Mouse (Mus musculus) kidney, adult 8-10 months (tissue): Measurements from ENCODE around the gene Adk.

ENCODE experiments used
- DNase-seq, 2 experiments: peaks; one replicate each; pipeline ENCODE4 v3.0.0; 2022

Adk gene

DNA sequence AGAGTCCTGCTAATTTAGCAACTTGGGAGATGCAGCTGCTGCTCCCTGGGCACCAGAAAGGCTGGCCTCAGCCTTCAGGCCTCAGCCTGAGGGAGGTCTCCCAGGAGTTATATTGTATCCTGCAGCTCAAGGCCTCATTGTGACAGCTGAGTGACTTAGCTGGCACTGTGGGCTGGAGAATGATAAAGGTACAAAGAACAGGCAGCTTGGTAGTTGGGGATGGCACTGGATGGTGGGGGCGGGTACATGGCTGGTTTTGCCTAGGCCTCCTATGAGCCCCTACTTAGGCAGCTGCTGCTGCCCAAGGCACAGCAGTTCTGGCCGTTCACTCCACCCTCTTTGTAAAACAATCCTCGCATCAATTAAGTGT lies 436.7 kb downstream of the Adk start:
- no peak for DNase-seq

DNA sequence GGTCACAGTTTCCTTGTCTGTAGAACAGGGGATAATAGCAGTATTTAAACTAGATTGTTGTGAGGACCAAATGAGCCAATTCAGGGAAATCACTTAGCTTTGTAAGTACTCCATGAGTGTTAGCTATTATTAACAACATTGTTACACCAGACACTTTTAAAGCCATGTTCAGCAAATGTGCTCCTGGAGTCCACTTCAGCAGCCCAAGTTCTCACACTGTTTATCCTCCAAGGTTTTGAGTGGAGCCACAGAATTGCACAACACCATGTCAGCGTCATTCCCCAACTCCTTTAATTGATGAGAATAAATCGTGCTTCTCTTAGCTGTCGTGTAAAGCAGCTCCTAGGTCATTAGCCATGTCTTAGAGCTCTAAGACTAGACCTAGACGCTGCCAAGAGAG lies 437.8 kb downstream of the Adk start:
- no peak for DNase-seq
